Mouse (Mus musculus) layer of hippocampus, postnatal 36 days (tissue): ENCODE measurements around the gene Ifitm1. TPM values are rescaled to one million over a fixed set of nuclear protein-coding genes. Genes with fewer than 3 reads are reported as not detected.
"Not testable (repeated sequence)": the region's sequence is repeated elsewhere in the genome, so short reads cannot be mapped to it uniquely, and the experiment has no call there.

Source experiments
- DNase-seq, 2 experiments: peaks; one replicate each; pipeline ENCODE4 v3.0.0; 2022
- total RNA-seq, 2 experiments: library from RNA; stranded (reverse); gene quantifications; 2 replicates each; pipeline ENCODE4 v1.2.3; 2021

Gene Ifitm1
- total RNA-seq, 2 experiments from 2014 or later, result 1.6 to 3.8 TPM

GRCm38 (mm10) chr7:140951051-140951450, 16.0 kb upstream of the Ifitm1 start:
- no peak for DNase-seq

GRCm38 (mm10) chr7:140951765-140952164, 15.3 kb upstream of the Ifitm1 start:
- DNase-seq, result no peak

- DNase-seq, result no peak
Observed at GRCm38 (mm10) chr7:140952441-140952840, 14.6 kb upstream of the Ifitm1 start.

GRCm38 (mm10) chr7:140953133-140953532, 13.9 kb upstream of the Ifitm1 start:
- DNase-seq, result no peak

- DNase-seq, result no peak
Observed at GRCm38 (mm10) chr7:140953800-140954732, 13.0 kb upstream of the Ifitm1 start.

GRCm38 (mm10) chr7:140954733-140955071, 12.3 kb upstream of the Ifitm1 start:
- no peak for DNase-seq

- no peak for DNase-seq
Observed at GRCm38 (mm10) chr7:140955342-140955741, 11.7 kb upstream of the Ifitm1 start.

- no peak for DNase-seq
Observed at GRCm38 (mm10) chr7:140955758-140956555, 11.1 kb upstream of the Ifitm1 start, which contains the start of the genes Gm45717 and Ifitm2. Gene Gm45717, minus strand, starts transcription at chr7:140955937. Gene Ifitm2, minus strand, starts transcription at chr7:140955987.

- DNase-seq, result no peak
Observed at GRCm38 (mm10) chr7:140956556-140956869, 10.5 kb upstream of the Ifitm1 start.

- DNase-seq, result no peak
Observed at GRCm38 (mm10) chr7:140959181-140959901, 7.7 kb upstream of the Ifitm1 start.

- DNase-seq, result no peak
Observed at GRCm38 (mm10) chr7:140960026-140960425, 7.0 kb upstream of the Ifitm1 start.

GRCm38 (mm10) chr7:140961416-140961815, 5.6 kb upstream of the Ifitm1 start:
- no peak for DNase-seq

GRCm38 (mm10) chr7:140962733-140963132, 4.3 kb upstream of the Ifitm1 start:
- no peak for DNase-seq

GRCm38 (mm10) chr7:140967862-140968591, 1.0 kb downstream of the Ifitm1 start:
- DNase-seq, result no peak

GRCm38 (mm10) chr7:140968710-140969109, 1.7 kb downstream of the Ifitm1 start:
- DNase-seq, result not testable (repeated sequence)

GRCm38 (mm10) chr7:140970931-140971330, 3.9 kb downstream of the Ifitm1 start:
- no peak for DNase-seq

- DNase-seq, result no peak
Observed at GRCm38 (mm10) chr7:140971479-140972171, 4.6 kb downstream of the Ifitm1 start.

- no peak for DNase-seq
Observed at GRCm38 (mm10) chr7:140973396-140974165, 6.6 kb downstream of the Ifitm1 start.

- DNase-seq, result no peak
Observed at GRCm38 (mm10) chr7:140974940-140975339, 7.9 kb downstream of the Ifitm1 start.

GRCm38 (mm10) chr7:140975465-140975864, 8.4 kb downstream of the Ifitm1 start:
- no peak for DNase-seq

GRCm38 (mm10) chr7:140976720-140977119, 9.7 kb downstream of the Ifitm1 start:
- DNase-seq, result not testable (repeated sequence)
